Mouse (Mus musculus): ENCODE measurements around the gene Anks1b.

Gene Anks1b

DNA sequence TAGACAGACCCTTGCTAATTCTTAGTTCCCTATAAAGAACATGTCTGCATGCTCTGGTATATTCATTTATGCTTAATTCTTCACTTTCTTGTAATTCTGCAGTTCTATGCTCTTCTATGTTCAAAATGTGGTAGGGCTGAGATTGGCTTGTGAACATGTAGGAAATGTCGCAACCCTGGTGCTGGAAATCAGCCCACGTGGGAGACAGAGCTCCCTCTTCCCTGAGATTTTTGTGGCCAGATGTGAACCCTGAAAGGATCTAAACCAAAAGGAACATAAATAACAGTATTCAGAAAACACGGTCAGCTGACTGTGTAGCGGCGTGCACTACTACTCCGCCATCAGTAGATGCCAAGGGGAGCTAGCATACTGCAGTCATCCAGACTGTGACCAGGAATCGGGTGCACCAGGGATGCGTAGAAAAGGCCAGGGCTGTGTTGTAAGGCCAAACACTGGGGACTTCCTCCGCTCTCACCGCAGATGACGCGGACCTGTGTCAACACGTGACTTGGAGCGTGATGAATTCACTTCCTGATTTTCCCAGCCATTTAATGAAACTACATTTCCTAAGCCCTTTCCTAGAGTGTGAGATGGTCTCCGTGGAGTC is 1079.9 kb downstream of the Anks1b start:
- no peak for DNase-seq (ENCODE audit: low spot score in 2 of 2)

DNA sequence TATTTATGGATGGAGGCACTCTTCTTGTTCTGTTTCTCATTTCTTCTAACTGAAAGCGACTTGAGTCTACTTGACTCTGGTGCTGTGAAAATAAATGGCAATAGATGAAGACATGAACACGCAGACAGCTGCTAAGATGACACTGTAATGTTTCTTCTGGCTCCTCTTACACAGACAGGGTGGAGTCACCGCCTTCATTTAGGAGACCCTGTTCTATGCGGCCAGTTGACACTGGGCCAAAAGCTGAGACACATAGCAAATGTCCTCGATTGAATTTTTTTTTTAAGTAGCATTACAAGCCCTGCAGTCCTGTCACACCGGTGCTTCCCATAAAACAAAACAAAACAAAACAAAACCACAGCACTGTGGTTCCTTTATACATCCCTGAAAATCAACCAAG is 1080.5 kb downstream of the Anks1b start:
- no peak for DNase-seq (ENCODE audit: low spot score in 2 of 2)

DNA sequence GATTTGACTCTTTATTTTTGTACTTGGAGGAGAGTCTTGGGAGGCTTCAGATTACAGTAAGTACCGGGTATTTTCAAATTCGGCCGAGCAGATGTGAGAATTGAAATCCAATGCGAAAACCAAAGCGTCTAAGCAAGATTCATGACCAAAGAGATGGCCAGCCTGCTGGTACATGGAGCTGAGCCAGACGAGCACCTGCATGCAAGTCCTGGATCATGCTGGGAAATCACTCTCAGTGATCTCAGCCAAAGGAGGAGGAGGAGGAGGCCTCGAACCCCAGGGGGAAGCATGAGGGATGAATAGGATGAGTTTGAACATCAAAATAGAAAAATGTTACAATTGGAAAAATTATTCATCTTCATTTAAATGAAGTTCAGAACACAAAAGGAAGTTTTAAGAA is 1087.1 kb downstream of the Anks1b start:
- no peak for DNase-seq (ENCODE audit: low spot score in 2 of 2)

DNA sequence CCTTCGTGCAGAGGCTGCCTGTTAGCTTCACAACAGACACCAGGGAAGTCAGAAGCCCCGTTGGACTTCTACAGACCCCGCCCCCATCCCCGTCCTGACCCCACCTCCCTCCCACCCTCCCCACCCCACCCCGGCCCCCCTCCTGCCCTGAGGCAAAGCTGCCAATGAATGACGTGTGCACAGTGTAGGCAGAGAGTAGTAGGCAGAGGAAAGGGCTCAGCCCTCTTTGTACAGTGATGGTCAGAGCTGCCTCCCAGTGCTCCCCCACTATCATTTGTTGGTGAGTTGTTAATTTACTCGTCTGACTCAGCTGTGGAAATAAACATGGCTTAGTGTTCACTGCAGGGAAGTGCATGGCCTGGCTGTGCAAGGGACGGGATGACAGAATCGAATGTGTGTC is 1091.2 kb downstream of the Anks1b start:
- no peak for DNase-seq (ENCODE audit: low spot score in 2 of 2)

DNA sequence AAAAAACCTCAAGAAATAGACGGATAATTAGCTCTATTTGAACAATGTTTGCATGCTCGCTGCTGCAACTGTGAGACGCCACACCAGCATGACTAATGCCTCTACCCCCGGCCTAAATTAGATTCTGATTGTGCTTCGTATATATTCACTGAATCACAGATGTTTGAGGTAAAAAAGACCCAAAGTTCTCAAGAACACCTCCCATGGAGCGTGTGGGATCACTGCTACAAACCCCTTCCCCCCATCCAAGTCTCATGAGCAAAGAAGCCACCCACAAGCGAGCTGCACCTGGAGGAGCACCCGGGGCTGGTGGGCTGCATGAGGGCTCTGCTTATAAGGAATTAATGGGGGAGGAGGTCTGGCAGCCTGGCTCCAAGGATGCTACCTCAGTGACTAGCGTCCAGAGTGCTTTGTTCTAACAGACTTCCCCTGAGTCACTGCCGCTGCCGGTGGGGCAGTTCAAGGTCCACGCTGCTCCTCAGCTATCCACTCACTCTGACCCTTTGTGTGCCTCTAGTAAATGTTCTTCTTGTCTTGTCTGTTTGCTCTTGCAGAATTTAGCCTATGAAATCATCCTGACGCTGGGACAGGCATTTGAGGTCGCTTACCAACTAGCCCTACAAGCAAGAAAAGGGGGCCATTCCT is 1092.5 kb downstream of the Anks1b start:
- no peak for DNase-seq (ENCODE audit: low spot score in 2 of 2)

GRCm38 (mm10) chr10:90966821-90967220 is 1093.5 kb downstream of the Anks1b start:
- DNase-seq (ENCODE audit: low spot score in 2 of 2) = peak; percentile 83 to 86

GRCm38 (mm10) chr10:90968247-90968646 is 1094.9 kb downstream of the Anks1b start:
- DNase-seq (ENCODE audit: low spot score in 2 of 2) = no peak

GRCm38 (mm10) chr10:90969355-90970174 is 1096.3 kb downstream of the Anks1b start:
- no peak for DNase-seq (ENCODE audit: low spot score in 2 of 2)

- no peak for DNase-seq (ENCODE audit: low spot score in 2 of 2)
These were observed 1097.3 kb downstream of the Anks1b start for GRCm38 (mm10) chr10:90970560-90970959.

DNA sequence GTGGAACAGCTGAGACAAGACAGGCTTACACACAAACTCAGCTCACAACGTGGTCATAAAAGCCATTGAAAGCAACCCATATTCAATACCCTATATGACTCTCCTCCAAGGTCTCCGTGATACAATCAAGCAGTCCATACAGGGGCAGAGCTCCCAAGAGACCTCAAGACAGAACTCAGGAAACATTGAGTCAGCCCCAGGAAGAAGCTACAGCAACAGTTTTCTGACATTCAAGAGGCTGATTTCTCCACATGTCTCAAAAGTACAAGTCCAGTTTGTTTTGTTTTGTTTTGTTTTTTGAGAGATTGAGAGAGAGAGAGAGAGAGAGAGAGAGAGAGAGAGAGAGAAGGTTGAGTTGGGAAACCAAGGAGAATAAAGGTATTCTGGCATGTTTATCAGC is 1100.8 kb downstream of the Anks1b start:
- DNase-seq (ENCODE audit: low spot score in 2 of 2) = no peak

DNA sequence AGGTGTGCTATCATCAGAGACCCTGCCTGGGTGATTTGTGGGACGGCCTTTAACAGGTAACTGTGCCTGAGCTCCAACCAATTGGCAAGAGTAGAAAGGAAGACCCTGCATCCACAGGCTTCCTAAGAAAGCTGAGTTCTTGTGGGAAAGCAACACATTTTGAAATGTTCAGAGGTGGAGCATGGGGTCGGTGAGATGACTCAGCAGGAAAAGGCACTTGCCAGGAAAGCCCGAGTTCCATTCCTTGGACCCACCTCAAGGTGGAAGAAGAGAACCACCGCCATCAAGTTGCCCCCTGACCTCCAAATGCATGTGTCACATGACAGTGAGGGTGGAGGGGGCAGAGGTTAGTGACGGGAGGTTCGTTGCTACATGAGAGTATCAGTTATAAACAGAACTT is 1101.2 kb downstream of the Anks1b start:
- DNase-seq (ENCODE audit: low spot score in 2 of 2) = no peak

DNA sequence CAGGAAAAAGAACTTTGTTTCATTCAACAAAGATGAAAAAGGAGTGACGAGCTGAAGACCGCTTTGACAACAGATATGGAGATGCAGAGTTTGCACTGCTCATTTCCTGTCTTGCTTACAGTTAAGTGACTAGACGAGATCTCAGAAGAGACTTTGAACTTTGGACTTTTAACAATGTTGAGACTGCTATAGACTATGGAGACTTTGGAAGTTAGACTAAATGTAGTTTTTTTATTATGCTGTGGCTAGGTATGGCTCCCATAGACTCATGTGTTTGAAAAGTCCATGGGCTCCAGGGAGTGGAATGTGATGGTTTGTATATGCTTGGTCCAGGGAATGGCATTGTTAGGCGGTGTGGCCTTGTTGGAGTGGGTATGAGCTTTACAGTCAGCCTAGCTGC is 1108.5 kb downstream of the Anks1b start:
- no peak for DNase-seq (ENCODE audit: low spot score in 2 of 2)

DNA sequence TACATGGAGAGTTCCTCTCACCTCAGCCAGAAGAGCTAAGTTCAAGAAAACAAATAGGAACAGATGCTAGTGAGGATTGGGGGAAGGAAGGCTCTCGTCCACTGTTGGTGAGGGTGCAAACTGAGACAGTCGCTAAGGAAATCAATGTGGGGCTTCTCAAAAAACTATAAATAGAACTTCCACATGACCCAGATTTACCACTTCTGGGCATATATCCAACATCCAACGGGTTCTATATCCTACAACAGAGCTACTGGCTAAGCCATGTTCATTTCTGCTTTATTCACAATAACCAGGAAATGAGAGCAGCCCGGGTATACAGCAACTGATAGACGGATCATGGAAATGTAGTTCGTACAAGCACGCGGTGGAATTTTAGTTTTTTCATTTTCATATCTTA is 1109.7 kb downstream of the Anks1b start:
- no peak for DNase-seq (ENCODE audit: low spot score in 2 of 2)

DNA sequence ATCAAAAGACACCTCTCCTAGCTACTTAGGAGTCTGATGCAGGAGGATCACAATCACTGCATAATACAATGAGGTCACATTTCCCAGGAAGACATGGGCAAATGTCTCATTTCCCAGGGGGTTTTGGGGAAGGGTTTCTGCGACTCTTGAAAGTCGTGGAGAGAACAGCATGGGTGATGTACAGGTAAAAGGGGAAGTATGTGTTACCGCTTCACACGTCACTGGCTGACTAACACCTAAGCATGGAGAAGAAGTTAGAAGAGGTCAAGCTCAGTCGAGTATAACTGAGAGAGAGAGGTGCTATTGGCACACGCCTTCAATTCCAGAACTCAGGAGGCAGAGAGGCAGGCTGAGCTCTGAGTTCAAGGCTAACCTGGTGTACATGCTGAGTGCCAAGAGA is 1117.0 kb downstream of the Anks1b start:
- DNase-seq (ENCODE audit: low spot score in 2 of 2) = no peak

- DNase-seq (ENCODE audit: low spot score in 2 of 2) = no peak
These were observed 1118.9 kb downstream of the Anks1b start for GRCm38 (mm10) chr10:90992237-90992636.

DNA sequence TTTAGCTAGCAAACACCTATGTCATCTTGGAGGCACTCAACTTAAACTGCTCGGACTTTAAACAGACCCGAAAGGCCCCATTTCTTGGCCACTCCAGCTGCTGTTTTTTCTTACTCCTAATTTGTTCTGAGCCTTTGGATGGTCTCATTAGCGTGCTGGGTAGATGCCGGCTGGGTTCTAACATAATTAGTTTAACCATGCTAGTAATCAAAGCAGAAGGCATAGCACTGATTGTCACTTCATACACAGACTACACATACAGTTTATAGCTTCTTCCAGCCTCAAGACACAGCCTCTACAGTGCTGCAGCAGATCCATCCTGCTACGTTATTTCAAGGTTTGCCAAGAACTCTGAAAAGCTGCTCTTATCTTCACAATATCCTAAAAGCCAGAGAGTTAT is 1120.6 kb downstream of the Anks1b start:
- no peak for DNase-seq (ENCODE audit: low spot score in 2 of 2)

DNA sequence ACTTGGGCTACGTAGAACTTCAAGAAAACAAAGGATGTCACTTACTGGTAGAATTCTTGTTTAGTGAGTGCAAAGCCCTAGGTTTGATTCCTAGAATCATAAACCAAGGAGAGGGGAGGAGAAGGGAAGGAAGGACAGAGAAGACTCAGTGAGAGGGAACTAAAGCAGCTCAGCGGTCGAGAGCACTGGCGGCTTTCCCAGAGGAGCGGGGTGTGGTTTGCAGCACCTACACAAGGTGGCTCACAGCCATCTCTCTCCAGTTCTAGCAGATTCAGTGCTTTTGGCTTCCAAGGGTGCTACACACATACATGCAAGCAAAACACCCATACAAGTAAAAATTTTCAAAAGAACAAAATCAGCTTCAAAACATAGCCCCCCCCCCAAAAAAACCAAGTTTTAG is 1126.6 kb downstream of the Anks1b start:
- peak; percentile 57 to 67 for DNase-seq (ENCODE audit: low spot score in 2 of 2)

DNA sequence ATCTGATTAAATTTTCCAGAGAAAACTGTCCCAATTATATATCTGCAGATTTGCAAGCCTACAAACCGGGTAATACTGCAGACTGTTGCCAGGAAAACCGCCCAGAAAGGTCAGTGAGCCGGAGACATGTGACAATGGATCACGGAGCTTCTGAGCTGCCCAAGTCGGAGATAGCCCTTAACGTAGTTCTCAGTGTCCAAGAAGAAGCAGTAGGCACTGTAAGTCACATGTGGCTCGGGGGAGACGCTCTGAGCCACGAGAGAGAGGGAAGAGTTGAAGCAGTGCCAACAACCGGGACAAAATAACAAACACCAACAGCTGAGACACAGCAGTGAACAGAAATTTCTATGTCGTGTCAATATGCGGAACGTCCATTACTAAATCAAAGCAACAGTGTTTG is 1128.1 kb downstream of the Anks1b start:
- DNase-seq (ENCODE audit: low spot score in 2 of 2) = peak in 1 of 2 experiments; percentile 14

DNA sequence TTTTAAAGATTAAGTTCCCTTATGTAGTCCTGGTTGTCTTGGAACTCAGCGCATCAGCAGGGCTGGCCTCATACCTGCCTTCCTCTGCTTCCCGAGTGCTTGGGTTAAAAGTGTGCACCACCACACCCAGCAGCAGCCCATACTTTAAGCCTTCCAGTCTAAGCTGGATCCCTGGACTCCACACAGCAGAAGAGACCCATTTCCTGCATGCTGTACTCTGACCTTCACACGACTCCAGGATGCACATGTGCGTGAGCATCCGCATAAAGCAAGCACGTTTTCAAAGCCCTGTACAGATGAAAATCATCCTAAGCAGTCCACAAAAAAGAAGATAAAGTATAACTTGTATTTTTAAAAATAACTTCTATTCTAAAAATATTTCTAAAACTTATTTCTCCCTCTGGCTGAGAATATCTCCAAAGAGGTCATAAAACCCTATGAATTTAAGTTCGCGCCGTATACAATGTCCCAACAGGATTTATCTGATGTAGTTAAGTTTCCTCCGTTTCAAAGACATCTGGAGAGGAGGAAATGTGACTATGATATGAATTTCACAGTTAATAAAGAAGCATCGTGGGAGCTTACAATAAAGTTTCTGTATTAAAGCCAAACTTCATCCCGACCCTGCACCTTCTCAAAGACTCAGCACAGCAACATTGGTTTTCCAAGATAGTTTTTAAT is 1132.7 kb downstream of the Anks1b start:
- DNase-seq (ENCODE audit: low spot score in 2 of 2) = no peak
